Mouse (Mus musculus) intestine, embryonic 15.5 days (tissue): ENCODE measurements around the gene Sult4a1. TPM values are rescaled to one million over a fixed set of nuclear protein-coding genes. Genes with fewer than 3 reads are reported as not detected.

Experiments used
- ATAC-seq: fragments of 200-750 bp; cut with Nextera tagmentation; 2 replicates; pipeline ENCODE4 v1.8.0; 2017; ENCODE audit warnings: moderate TSS enrichment, moderate library complexity
- H3K27ac ChIP-seq: fragments of 300-500 bp; sonication (generic); 2 replicates; pipeline ENCODE4 v1.5.1; 2015; ENCODE audit warnings: mild to moderate bottlenecking, inconsistent platforms
- H3K27me3 ChIP-seq: fragments of 300-500 bp; sonication (generic); replicated peaks from 2 replicates; pipeline ENCODE4 v1.6.1; 2015; ENCODE audit warnings: inconsistent platforms
- H3K36me3 ChIP-seq: fragments of 300-500 bp; sonication (generic); 2 replicates; pipeline ENCODE4 v1.6.1; 2015; ENCODE audit warnings: inconsistent platforms
- H3K4me1 ChIP-seq: fragments of 300-500 bp; sonication (generic); replicated peaks from 2 replicates; pipeline ENCODE4 v1.6.1; 2015; ENCODE audit warnings: inconsistent platforms
- H3K4me2 ChIP-seq: fragments of 300-500 bp; sonication (generic); replicated peaks from 2 replicates; pipeline ENCODE4 v1.6.1; 2015; ENCODE audit warnings: mild to moderate bottlenecking, inconsistent platforms
- H3K4me3 ChIP-seq: fragments of 300-500 bp; sonication (generic); replicated peaks from 2 replicates; pipeline ENCODE4 v1.5.1; 2015; ENCODE audit warnings: inconsistent platforms
- H3K9ac ChIP-seq: fragments of 300-500 bp; sonication (generic); 2 replicates; pipeline ENCODE4 v1.6.1; 2015; ENCODE audit warnings: inconsistent platforms
- H3K9me3 ChIP-seq: fragments of 300-500 bp; sonication (generic); 2 replicates; pipeline ENCODE4 v1.6.1; 2016; ENCODE audit warnings: inconsistent platforms
- WGBS: fragments of 180-500 bp; shearing (Covaris S2); methylation state at CpG from one replicate; pipeline ENCODE4 v1.1.7; 2015; 5-methylcytosine and 5-hydroxymethylcytosine counted together
- polyA plus RNA-seq: library from polyadenylated mRNA; unstranded; fragments of >200 nt; fragmentation: Nextera tagmentation; extraction: Ambion mirVana; gene quantifications from 2 replicates; pipeline ENCODE4 v1.2.1, GENCODE M21; 2015

Sult4a1 gene
- polyA plus RNA-seq, 1 experiment from 2014 or later, result 4.7 TPM

DNA sequence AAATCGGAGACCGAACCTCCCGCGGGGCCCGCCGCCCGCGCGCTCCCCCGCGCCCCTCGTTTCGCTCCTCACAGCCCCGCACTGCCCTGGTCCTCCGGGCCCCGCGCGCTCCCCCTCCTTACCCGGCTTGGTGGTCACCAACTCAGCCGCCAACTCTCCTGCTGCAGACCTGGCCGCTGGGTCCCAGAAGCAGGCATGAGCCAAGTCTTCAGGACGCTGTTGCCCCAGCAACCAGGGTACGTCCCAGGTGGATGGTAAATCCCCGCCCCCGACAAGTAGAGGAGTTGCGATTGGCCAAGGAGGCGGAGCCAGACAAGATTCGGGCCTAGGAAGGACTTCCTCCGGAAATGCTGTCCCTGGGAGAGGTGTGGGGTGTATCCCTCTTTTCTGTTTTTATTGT lies 40.4 kb downstream of the Sult4a1 start, which contains the start of gene Efcab6:
Efcab6 (minus strand) TSS at position 240 of the 400 bp plus-strand sequence.
- peak within 1 kb of the TSS; percentile 15 for H3K4me3 ChIP-seq
- WGBS, result 3% methylated on average over 29 of the region's 29 CpGs
- H3K27ac ChIP-seq, result no peak within 1 kb of the TSS
- H3K4me2 ChIP-seq, result peak within 1 kb of the TSS; percentile 54
- H3K27me3 ChIP-seq, result peaks cover 34% of the 10 kb centered on the region
- no peak for ATAC-seq
- 0 out of 2 replicates have a peak, but pooled peaks cover 3% of the 10 kb centered on the region for H3K9me3 ChIP-seq
- 0 out of 2 replicates have a peak, but pooled peaks cover 8% of the 10 kb centered on the region for H3K4me1 ChIP-seq
- no peaks in the 10 kb centered on the region for H3K36me3 ChIP-seq
- H3K9ac ChIP-seq, result no peak within 1 kb of the TSS

DNA sequence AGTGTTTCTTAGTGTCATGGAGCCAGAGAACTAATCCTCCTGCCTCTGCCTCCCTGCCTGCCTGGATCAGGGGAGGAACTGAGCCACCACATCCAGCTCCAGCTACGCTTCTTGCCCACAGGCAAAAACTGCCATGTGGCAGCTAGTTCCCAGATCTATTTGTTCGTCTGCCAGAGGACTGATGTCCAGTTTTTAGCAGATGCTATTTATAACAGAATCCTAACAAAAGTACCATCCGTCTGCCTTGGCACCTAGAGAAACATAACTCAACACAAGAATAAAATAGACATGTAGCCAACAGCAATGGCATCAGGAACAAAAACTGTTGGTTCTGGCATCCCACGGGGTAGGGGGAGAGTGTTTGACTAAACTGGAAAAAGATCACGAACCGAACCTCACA lies 46.7 kb downstream of the Sult4a1 start:
- Histone ChIP-seq H3K4me1 (no peaks in the 10 kb centered on the region), H3K9ac (no peak overlapping the region), H3K4me3 (no peak overlapping the region), H3K27ac (no peak overlapping the region), H3K9me3 (no peaks in the 10 kb centered on the region), H3K27me3 (0 out of 2 replicates have a peak, but pooled peaks cover 5% of the 10 kb centered on the region), H3K36me3 (no peaks in the 10 kb centered on the region), H3K4me2 (no peak overlapping the region)
- 77% methylated on average over 6 of the region's 6 CpGs for WGBS
- ATAC-seq, result no peak

DNA sequence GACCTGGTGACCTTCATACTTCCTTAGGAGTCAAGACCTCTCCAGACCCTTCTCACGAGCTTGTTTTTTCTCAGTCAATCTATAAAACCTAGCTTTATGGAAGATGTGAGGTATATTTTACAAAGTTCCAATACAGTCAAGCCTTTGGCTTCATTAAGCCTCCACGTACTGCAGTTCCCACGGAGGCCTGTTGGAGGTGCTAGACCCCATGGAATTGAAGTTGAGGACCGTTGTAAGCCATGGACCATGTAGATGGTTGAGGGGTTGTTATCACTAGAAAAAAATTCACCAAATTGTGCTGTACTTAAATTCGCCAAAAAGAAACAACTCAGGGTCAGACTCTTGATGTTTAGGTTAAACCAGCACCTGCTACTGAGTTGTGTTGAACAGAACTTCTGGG lies 49.5 kb downstream of the Sult4a1 start:
- 0 out of 2 replicates have a peak, but pooled peaks cover 5% of the 10 kb centered on the region for H3K27me3 ChIP-seq
- no peak overlapping the region for H3K4me3 ChIP-seq
- H3K27ac ChIP-seq, result no peak overlapping the region
- H3K36me3 ChIP-seq, result no peaks in the 10 kb centered on the region
- no peak overlapping the region for H3K9ac ChIP-seq
- H3K9me3 ChIP-seq, result no peaks in the 10 kb centered on the region
- ATAC-seq, result no peak
- H3K4me1 ChIP-seq, result no peaks in the 10 kb centered on the region
- no peak overlapping the region for H3K4me2 ChIP-seq
- WGBS, result 60% methylated on average over 5 of the region's 5 CpGs

DNA sequence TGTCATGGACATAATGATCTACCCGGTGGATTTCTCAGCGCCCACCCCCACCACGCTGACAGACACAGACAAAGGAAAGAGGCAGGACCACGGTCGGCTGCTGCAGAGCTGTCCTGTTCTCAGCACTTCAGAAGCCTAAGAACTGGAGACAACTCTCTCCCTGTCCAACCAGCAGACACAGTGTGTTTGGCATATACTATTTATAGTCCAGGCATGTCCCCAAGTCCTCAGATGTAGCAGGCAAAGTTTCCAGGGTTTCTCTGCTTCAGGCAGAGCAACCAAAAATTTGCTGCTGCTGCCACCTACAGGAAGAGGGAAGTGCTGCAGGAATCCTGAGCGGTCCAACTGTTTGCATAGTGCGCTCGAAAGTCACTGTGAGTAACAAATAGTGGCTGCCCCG lies 51.7 kb downstream of the Sult4a1 start:
- Histone ChIP-seq H3K4me2 (no peak overlapping the region), H3K9ac (no peak overlapping the region), H3K9me3 (no peaks in the 10 kb centered on the region), H3K27ac (no peak overlapping the region), H3K4me3 (no peak overlapping the region), H3K36me3 (no peaks in the 10 kb centered on the region), H3K27me3 (0 out of 2 replicates have a peak, but pooled peaks cover 5% of the 10 kb centered on the region), H3K4me1 (no peaks in the 10 kb centered on the region)
- WGBS, result 33% methylated on average over 9 of the region's 9 CpGs
- no peak for ATAC-seq

DNA sequence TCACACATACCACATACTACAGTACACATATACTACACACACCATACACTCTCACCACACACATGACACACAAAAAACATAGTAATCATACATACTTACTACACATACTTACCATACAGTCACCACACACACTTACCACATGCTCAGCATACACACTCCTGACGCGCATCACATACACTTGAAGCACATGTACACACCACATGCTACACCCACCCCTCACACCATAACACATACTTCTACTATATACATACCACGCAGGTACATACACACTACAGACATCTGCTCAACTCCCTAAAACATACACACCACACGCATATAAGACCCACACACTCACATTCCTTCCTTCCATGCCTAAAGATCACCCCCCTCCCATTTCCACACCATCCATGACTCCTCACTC lies 52.3 kb downstream of the Sult4a1 start:
- H3K9me3 ChIP-seq, result no peaks in the 10 kb centered on the region
- WGBS, result 91% methylated on average over 4 of the region's 4 CpGs
- H3K4me3 ChIP-seq, result no peak overlapping the region
- no peak overlapping the region for H3K9ac ChIP-seq
- H3K27me3 ChIP-seq, result 0 out of 2 replicates have a peak, but pooled peaks cover 5% of the 10 kb centered on the region
- no peaks in the 10 kb centered on the region for H3K4me1 ChIP-seq
- H3K4me2 ChIP-seq, result no peak overlapping the region
- H3K27ac ChIP-seq, result no peak overlapping the region
- no peaks in the 10 kb centered on the region for H3K36me3 ChIP-seq
- no peak for ATAC-seq

DNA sequence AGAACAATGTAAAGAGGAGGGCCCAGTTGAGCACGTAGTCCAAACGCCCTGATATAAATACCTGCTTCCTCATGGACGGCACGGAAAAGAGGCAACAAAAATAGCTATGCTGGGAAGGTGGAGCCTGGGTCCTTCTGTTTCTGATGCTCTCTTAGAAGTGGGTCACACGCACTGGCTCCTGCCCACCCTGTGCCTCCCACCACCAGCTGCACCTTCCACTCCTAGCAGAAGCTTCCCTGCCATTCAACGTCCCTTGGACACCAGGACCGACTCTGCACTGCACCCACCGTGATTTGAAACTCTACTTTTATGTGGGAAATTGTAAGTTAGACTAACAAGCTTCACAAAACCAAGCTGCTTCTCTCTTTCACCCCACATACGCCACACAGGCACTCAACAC lies 53.2 kb downstream of the Sult4a1 start:
- Histone ChIP-seq H3K27me3 (0 out of 2 replicates have a peak, but pooled peaks cover 5% of the 10 kb centered on the region), H3K4me3 (no peak overlapping the region), H3K4me2 (no peak overlapping the region), H3K9ac (no peak overlapping the region), H3K9me3 (no peaks in the 10 kb centered on the region), H3K27ac (no peak overlapping the region), H3K4me1 (no peaks in the 10 kb centered on the region), H3K36me3 (no peaks in the 10 kb centered on the region)
- no peak for ATAC-seq
- WGBS, result 73% methylated on average over 9 of the region's 9 CpGs

DNA sequence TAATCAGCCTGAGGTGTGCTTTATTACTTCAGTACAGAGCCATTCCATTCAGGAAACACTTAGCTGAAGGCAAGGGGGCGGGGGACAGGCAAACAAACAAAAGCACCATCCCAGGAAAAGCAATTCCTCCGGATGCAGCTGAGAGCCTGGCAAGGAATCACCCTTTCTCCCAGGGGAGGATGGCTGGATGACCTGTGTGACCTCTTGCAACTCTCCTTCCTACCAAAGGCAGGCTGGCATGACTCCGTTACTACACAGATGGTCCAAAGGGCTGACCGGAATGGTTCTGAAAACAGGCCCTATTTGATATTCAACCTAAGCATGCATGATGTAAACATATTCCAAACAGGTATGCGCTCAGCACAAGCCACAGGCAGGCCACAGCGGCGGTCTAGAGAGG lies 56.0 kb downstream of the Sult4a1 start:
- H3K4me2 ChIP-seq, result no peak overlapping the region
- 0 out of 2 replicates have a peak, but pooled peaks cover 5% of the 10 kb centered on the region for H3K27me3 ChIP-seq
- no peak for ATAC-seq
- no peaks in the 10 kb centered on the region for H3K9me3 ChIP-seq
- H3K36me3 ChIP-seq, result no peaks in the 10 kb centered on the region
- H3K4me3 ChIP-seq, result no peak overlapping the region
- WGBS, result 56% methylated on average over 7 of the region's 7 CpGs
- no peak overlapping the region for H3K27ac ChIP-seq
- no peak overlapping the region for H3K9ac ChIP-seq
- H3K4me1 ChIP-seq, result no peaks in the 10 kb centered on the region

DNA sequence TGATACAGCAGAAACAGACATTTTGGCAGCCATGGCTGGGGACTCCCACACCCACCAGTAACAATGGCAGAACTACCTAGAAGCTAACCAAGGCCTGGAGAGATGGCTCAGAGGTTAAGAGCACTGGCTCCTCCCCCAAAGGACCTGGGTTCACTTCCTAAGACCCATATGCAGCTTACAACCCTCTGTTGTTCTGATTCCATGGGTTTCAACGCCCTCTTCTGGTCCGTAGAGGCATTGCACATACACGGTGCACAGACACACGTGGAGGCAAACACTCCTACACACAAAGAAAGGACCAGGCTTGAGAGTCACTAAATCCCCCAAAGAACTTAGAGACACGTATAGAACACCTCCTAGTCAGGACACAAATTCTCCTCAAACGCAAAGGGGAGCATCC lies 60.0 kb downstream of the Sult4a1 start:
- no peak for ATAC-seq
- no peak overlapping the region for H3K27ac ChIP-seq
- no peaks in the 10 kb centered on the region for H3K4me1 ChIP-seq
- H3K27me3 ChIP-seq, result no peaks in the 10 kb centered on the region
- H3K9me3 ChIP-seq, result no peaks in the 10 kb centered on the region
- no peak overlapping the region for H3K4me2 ChIP-seq
- no peak overlapping the region for H3K9ac ChIP-seq
- H3K4me3 ChIP-seq, result no peak overlapping the region
- WGBS, result 93% methylated on average over 6 of the region's 6 CpGs
- no peaks in the 10 kb centered on the region for H3K36me3 ChIP-seq

DNA sequence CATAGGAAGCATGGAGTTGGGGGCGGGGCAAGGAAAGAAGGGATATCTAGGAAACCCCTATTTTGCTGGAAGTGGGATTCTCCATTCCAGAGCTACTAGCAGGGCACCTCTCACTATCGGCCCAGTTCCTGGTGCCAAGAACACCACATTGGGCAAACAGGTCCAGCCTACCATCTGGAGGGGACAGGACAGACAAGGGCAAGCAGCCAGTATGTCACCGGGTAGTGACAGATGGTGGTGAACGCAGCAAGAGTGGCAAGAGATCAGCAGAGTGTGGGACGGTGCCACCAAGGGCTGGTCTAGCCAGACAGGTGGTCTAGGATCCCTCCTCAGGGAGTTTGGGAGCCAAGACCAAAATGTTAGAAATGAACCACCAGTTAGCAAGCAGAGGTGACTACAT lies 68.5 kb downstream of the Sult4a1 start:
- WGBS, result 89% methylated on average over 5 of the region's 5 CpGs
- H3K4me3 ChIP-seq, result no peak overlapping the region
- H3K36me3 ChIP-seq, result no peaks in the 10 kb centered on the region
- H3K9me3 ChIP-seq, result no peaks in the 10 kb centered on the region
- H3K9ac ChIP-seq, result no peak overlapping the region
- H3K4me1 ChIP-seq, result no peaks in the 10 kb centered on the region
- no peak overlapping the region for H3K4me2 ChIP-seq
- no peak for ATAC-seq
- H3K27ac ChIP-seq, result no peak overlapping the region
- no peaks in the 10 kb centered on the region for H3K27me3 ChIP-seq

Other genes with a start within 250 kb of the Sult4a1 start
- 0.05 and 0.10 TPM in 2 replicates for gene Efcab6, start 40.4 kb downstream of the Sult4a1 start, polyA plus RNA-seq
- gene Pnpla5, start 17.4 kb upstream of the Sult4a1 start, polyA plus RNA-seq, result not detected in 2 replicates
- 0.46 and 1.2 TPM in 2 replicates for gene Pnpla3, start 62.1 kb upstream of the Sult4a1 start, polyA plus RNA-seq
- gene Samm50, start 86.5 kb upstream of the Sult4a1 start, polyA plus RNA-seq, result 148 and 151 TPM in 2 replicates
- gene Parvb, start 126.3 kb upstream of the Sult4a1 start, polyA plus RNA-seq, result 3.2 and 3.9 TPM in 2 replicates
- gene Parvg, start 218.3 kb upstream of the Sult4a1 start, polyA plus RNA-seq, result 3.0 and 3.8 TPM in 2 replicates